Mouse (Mus musculus) MEL (cell line): ENCODE data around the gene Morc2a. TPM values are rescaled to one million over a fixed set of nuclear protein-coding genes. Genes with fewer than 3 reads are reported as not detected.

Source experiments
- DNase-seq: peaks from one replicate; pipeline ENCODE4 v3.0.0; 2011; ENCODE audit warnings: low read depth, low spot score
- H3K27ac ChIP-seq: 2 replicates; pipeline ENCODE4 v1.5.1; 2012; ENCODE audit warnings: low read depth, mild to moderate bottlenecking, control low read depth, low read length, moderate library complexity; ENCODE audit not compliant: control insufficient read depth
- H3K27me3 ChIP-seq, 2 experiments: fragments of 150-350 bp in 1 of 2; sonication (generic) in 1 of 2; 2 replicates each; pipeline ENCODE4 v1.6.1; 2012; ENCODE audit warnings: low read length in 2 of 2, mild to moderate bottlenecking in 2 of 2, improper control_type of control experiment in 1 of 2, moderate library complexity in 1 of 2; ENCODE audit not compliant: insufficient read depth in 2 of 2, control insufficient read depth in 1 of 2
- H3K36me3 ChIP-seq, 2 experiments: 2 replicates each; pipeline ENCODE4 v1.6.1; 2012 to 2014; ENCODE audit warnings: low read length in 2 of 2, improper control_type of control experiment in 1 of 2, inconsistent platforms in 1 of 2, mild to moderate bottlenecking in 1 of 2; ENCODE audit not compliant: insufficient read depth in 2 of 2, control insufficient read depth in 1 of 2
- H3K4me1 ChIP-seq, 2 experiments: fragments of 150-350 bp in 1 of 2; sonication (generic) in 1 of 2; 2 replicates each; pipeline ENCODE4 v1.6.1; 2012; ENCODE audit warnings: low read length in 2 of 2, improper control_type of control experiment in 1 of 2, mild to moderate bottlenecking in 1 of 2; ENCODE audit not compliant: insufficient read depth in 2 of 2, control insufficient read depth in 1 of 2
- H3K4me3 ChIP-seq, 2 experiments: fragments of 150-350 bp in 1 of 2; sonication (generic) in 1 of 2; 2 replicates each; pipeline ENCODE4 v1.5.1; 2012; ENCODE audit warnings: low read depth in 2 of 2, low read length in 2 of 2, mild to moderate bottlenecking in 2 of 2, moderate library complexity in 2 of 2, control low read depth in 1 of 2, improper control_type of control experiment in 1 of 2; ENCODE audit not compliant: control insufficient read depth in 1 of 2, insufficient read depth in 1 of 2
- H3K79me2 ChIP-seq: 2 replicates; pipeline ENCODE4 v1.6.1; 2012; ENCODE audit warnings: mild to moderate bottlenecking, low read length, moderate library complexity; ENCODE audit not compliant: control insufficient read depth, poor library complexity, insufficient read depth
- H3K9ac ChIP-seq: 2 replicates; pipeline ENCODE4 v1.6.1; 2012; ENCODE audit warnings: low read depth, mild to moderate bottlenecking, control low read depth, low read length, moderate library complexity; ENCODE audit not compliant: control insufficient read depth, poor library complexity, severe bottlenecking
- H3K9me3 ChIP-seq: fragments of 150-350 bp; sonication (generic); replicated peaks from 2 replicates; pipeline ENCODE4 v1.6.1; 2012; ENCODE audit warnings: mild to moderate bottlenecking, low read length, improper control_type of control experiment, moderate library complexity; ENCODE audit not compliant: insufficient read depth
- BHLHE40 ChIP-seq: IDR thresholded peaks from 2 replicates; pipeline ENCODE4 v1.6.1; 2012; ENCODE audit warnings: low read depth, mild to moderate bottlenecking, inconsistent platforms, low read length, improper control_type of control experiment, borderline replicate concordance
- CHD1 ChIP-seq: IDR thresholded peaks from 2 replicates; pipeline ENCODE4 v1.6.1; 2012; ENCODE audit warnings: low read depth, mild to moderate bottlenecking, inconsistent platforms, low read length, improper control_type of control experiment
- CHD2 ChIP-seq: IDR thresholded peaks from 2 replicates; pipeline ENCODE4 v1.6.1; 2011; ENCODE audit warnings: low read length, improper control_type of control experiment
- CTCF ChIP-seq, 3 experiments: IDR thresholded peaks in 2 of 3; conservative IDR thresholded peaks in 1 of 3; 2 replicates each; pipeline ENCODE4 v1.5.1; 2011 to 2012; ENCODE audit warnings: low read length in 3 of 3, low read depth in 2 of 3, mild to moderate bottlenecking in 2 of 3, improper control_type of control experiment in 1 of 3, inconsistent platforms in 1 of 3, mixed read lengths in 1 of 3, moderate library complexity in 1 of 3; ENCODE audit not compliant: control insufficient read depth in 1 of 3, insufficient read depth in 1 of 3, poor library complexity in 1 of 3, severe bottlenecking in 1 of 3
- E2F4 ChIP-seq: IDR thresholded peaks from 2 replicates; pipeline ENCODE4 v1.6.1; 2011; ENCODE audit warnings: low read depth, low read length, improper control_type of control experiment, borderline replicate concordance
- GATA1 ChIP-seq: IDR thresholded peaks from 2 replicates; pipeline ENCODE4 v1.6.1; 2011; ENCODE audit warnings: low read depth, low read length, improper control_type of control experiment
- HCFC1 ChIP-seq: IDR thresholded peaks from 2 replicates; pipeline ENCODE4 v1.6.1; 2012; ENCODE audit warnings: low read depth, mild to moderate bottlenecking, inconsistent platforms, low read length, improper control_type of control experiment, moderate library complexity
- JUND ChIP-seq: IDR thresholded peaks from 2 replicates; pipeline ENCODE4 v1.6.1; 2011; ENCODE audit warnings: low read depth, mild to moderate bottlenecking, improper control_type of control experiment, low read length
- KAT2A ChIP-seq: conservative IDR thresholded peaks from 2 replicates; pipeline ENCODE4 v1.6.1; 2012; ENCODE audit warnings: low read depth, low read length, improper control_type of control experiment, inconsistent platforms
- MAX ChIP-seq: IDR thresholded peaks from 2 replicates; pipeline ENCODE4 v1.6.1; 2011; ENCODE audit warnings: low read length, improper control_type of control experiment
- MEF2A ChIP-seq: IDR thresholded peaks from 2 replicates; pipeline ENCODE4 v1.6.1; 2014; ENCODE audit warnings: low read depth, mild to moderate bottlenecking, inconsistent platforms, low read length, improper control_type of control experiment; ENCODE audit not compliant: poor library complexity, insufficient replicate concordance, severe bottlenecking; ENCODE audit errors: extremely low read depth
- MXI1 ChIP-seq: IDR thresholded peaks from 2 replicates; pipeline ENCODE4 v1.6.1; 2011; ENCODE audit warnings: mild to moderate bottlenecking, low read depth, low read length, improper control_type of control experiment
- NELFE ChIP-seq: IDR thresholded peaks from 2 replicates; pipeline ENCODE4 v1.6.1; 2011; ENCODE audit warnings: low read depth, low read length, improper control_type of control experiment
- POLR2A ChIP-seq, 2 experiments: IDR thresholded peaks; 2 replicates each; pipeline ENCODE4 v1.6.1; 2011 to 2012; ENCODE audit warnings: low read length in 2 of 2, mild to moderate bottlenecking in 2 of 2, control low read depth in 1 of 2, improper control_type of control experiment in 1 of 2, low read depth in 1 of 2, moderate library complexity in 1 of 2; ENCODE audit not compliant: control insufficient read depth in 1 of 2, insufficient read depth in 1 of 2, poor library complexity in 1 of 2
- POLR2AphosphoS2 ChIP-seq: IDR thresholded peaks from 2 replicates; pipeline ENCODE4 v1.6.1; 2011; ENCODE audit warnings: low read length, improper control_type of control experiment
- POLR2AphosphoS5 ChIP-seq: IDR thresholded peaks from 2 replicates; pipeline ENCODE4 v1.6.1; 2012; ENCODE audit warnings: low read depth, borderline replicate concordance, mild to moderate bottlenecking, inconsistent platforms, low read length, moderate library complexity, mixed read lengths
- RAD21 ChIP-seq: IDR thresholded peaks from 2 replicates; pipeline ENCODE4 v1.6.1; 2011; ENCODE audit warnings: mild to moderate bottlenecking, low read depth, low read length, improper control_type of control experiment
- RCOR1 ChIP-seq: IDR thresholded peaks from 2 replicates; pipeline ENCODE4 v1.6.1; 2012; ENCODE audit warnings: low read depth, mild to moderate bottlenecking, inconsistent platforms, low read length, improper control_type of control experiment
- TBP ChIP-seq: IDR thresholded peaks from 2 replicates; pipeline ENCODE4 v1.8.0; 2011; ENCODE audit warnings: low read depth, low read length, improper control_type of control experiment
- USF1 ChIP-seq: IDR thresholded peaks from 2 replicates; pipeline ENCODE4 v1.6.1; 2014; ENCODE audit warnings: low read depth, mild to moderate bottlenecking, inconsistent platforms, low read length, improper control_type of control experiment, moderate library complexity
- ZKSCAN1 ChIP-seq: IDR thresholded peaks from 2 replicates; pipeline ENCODE4 v1.6.1; 2012; ENCODE audit warnings: low read depth, mild to moderate bottlenecking, inconsistent platforms, low read length, improper control_type of control experiment, moderate library complexity
- polyA plus RNA-seq, 2 experiments: library from polyadenylated mRNA; stranded (reverse) in 1 of 2; unstranded in 1 of 2; fragments of >175 nt in 1 of 2; fragments of >200 nt in 1 of 2; gene quantifications; 2 replicates each; pipeline versions ENCODE4 v1.2.1 to v1.2.4; 2012; ENCODE audit warnings: low replicate concordance in 2 of 2, low read depth in 1 of 2; ENCODE audit not compliant: insufficient read length in 2 of 2, insufficient read depth in 1 of 2, missing spikeins in 1 of 2
- total RNA-seq: library from RNA; depleted of rRNA; stranded (reverse); fragments of 300-350 nt; gene quantifications from 2 replicates; pipeline ENCODE4 v1.2.3, GENCODE M21; 2012

Gene Morc2a
- total and polyA plus RNA-seq, 3 experiments: 14.7 to 25.6 (median 23.4) TPM

GRCm38 (mm10) chr11:3727438-3728105 lies 78.6 kb downstream of the Morc2a start:
- no peaks in the 10 kb centered on the region for H3K36me3 ChIP-seq
- H3K27ac ChIP-seq: no peak overlapping the region
- H3K4me3 ChIP-seq: no peak overlapping the region
- H3K4me1 ChIP-seq: no peaks in the 10 kb centered on the region
- no peak for TF ChIP-seq POLR2AphosphoS2
- no peak for TF ChIP-seq JUND
- no peak for TF ChIP-seq E2F4
- no peak for TF ChIP-seq GATA1
- TF ChIP-seq KAT2A: no peak
- no peak for TF ChIP-seq MXI1
- TF ChIP-seq HCFC1: no peak
- TF ChIP-seq BHLHE40: no peak
- TF ChIP-seq CTCF (IDR thresholded peaks at IDR 0.05 in 2 of 3, conservative IDR thresholded peaks at IDR 0.05 in 1 of 3; ENCODE audit: control insufficient read depth in 1 of 3, insufficient read depth in 1 of 3, low read depth in 2 of 3, low read length in 3 of 3, poor library complexity in 1 of 3, severe bottlenecking in 1 of 3): no peak
- no peak for TF ChIP-seq ZKSCAN1
- TF ChIP-seq MAX: no peak
- no peak for TF ChIP-seq USF1
- no peak for TF ChIP-seq MEF2A
- TF ChIP-seq TBP: no peak
- no peak for TF ChIP-seq RAD21
- TF ChIP-seq NELFE: no peak
- TF ChIP-seq POLR2A (IDR thresholded peaks at IDR 0.05; ENCODE audit: control insufficient read depth in 1 of 2, insufficient read depth in 1 of 2, low read depth in 1 of 2, low read length in 2 of 2, poor library complexity in 1 of 2): no peak
- no peak for TF ChIP-seq CHD2
- TF ChIP-seq RCOR1: no peak
- no peak for TF ChIP-seq CHD1
- TF ChIP-seq, all 39 proteins: peak for 0
- Histone ChIP-seq H3K27me3 (peaks cover 2 to 3% of the 10 kb centered on the region in 2 experiments; a peak in 3 of 4 replicates), H3K79me2 (no peaks in the 10 kb centered on the region), H3K9ac (no peak overlapping the region), H3K9me3 (no peaks in the 10 kb centered on the region)
- no peak for DNase-seq

- Histone ChIP-seq H3K79me2 (no peaks in the 10 kb centered on the region), H3K9me3 (no peaks in the 10 kb centered on the region), H3K27ac (no peak overlapping the region), H3K36me3 (no peaks in the 10 kb centered on the region), H3K27me3 (peaks cover 2 to 3% of the 10 kb centered on the region in 2 experiments; a peak in 2 of 4 replicates), H3K4me3 (no peak overlapping the region), H3K9ac (no peak overlapping the region), H3K4me1 (no peaks in the 10 kb centered on the region)
- TF ChIP-seq HCFC1: no peak
- TF ChIP-seq ZKSCAN1: no peak
- TF ChIP-seq POLR2AphosphoS5: no peak
- no peak for TF ChIP-seq CTCF (IDR thresholded peaks at IDR 0.05 in 2 of 3, conservative IDR thresholded peaks at IDR 0.05 in 1 of 3; ENCODE audit: control insufficient read depth in 1 of 3, insufficient read depth in 1 of 3, low read depth in 2 of 3, low read length in 3 of 3, poor library complexity in 1 of 3, severe bottlenecking in 1 of 3)
- TF ChIP-seq CHD1: no peak
- no peak for DNase-seq
Observed at GRCm38 (mm10) chr11:3731469-3731868, 82.5 kb downstream of the Morc2a start.
